Mouse (Mus musculus): Measurements from ENCODE around the gene Lif. TPM values are rescaled to one million over a fixed set of nuclear protein-coding genes. Genes with fewer than 3 reads are reported as not detected.

Gene Lif
- total and polyA plus RNA-seq, 3 experiments: 0.27 to 0.31 TPM; not detected in 1

GRCm38 (mm10) chr11:4298615-4299014 lies 41.3 kb downstream of the Lif start:
- Histone ChIP-seq H3K36me3 (ENCODE audit: control insufficient read depth in 1 of 2, insufficient read depth in 2 of 2, low read length in 2 of 2) (peaks cover 0 to 11% of the 10 kb centered on the region in 2 experiments; a peak in 2 of 4 replicates), H3K4me1 (ENCODE audit: control insufficient read depth in 1 of 2, insufficient read depth in 2 of 2, low read length in 2 of 2) (peaks cover 9 to 30% of the 10 kb centered on the region in 2 experiments), H3K27ac (ENCODE audit: control insufficient read depth, low read depth, low read length) (no peak overlapping the region), H3K9ac (ENCODE audit: control insufficient read depth, low read depth, low read length, poor library complexity, severe bottlenecking) (no peak overlapping the region), H3K79me2 (ENCODE audit: control insufficient read depth, insufficient read depth, low read length, poor library complexity) (no peaks in the 10 kb centered on the region), H3K27me3 (ENCODE audit: control insufficient read depth in 1 of 2, insufficient read depth in 2 of 2, low read length in 2 of 2) (no peaks in the 10 kb centered on the region), H3K9me3 (replicated peaks; ENCODE audit: insufficient read depth, low read length) (no peaks in the 10 kb centered on the region), H3K4me3 (ENCODE audit: control insufficient read depth in 1 of 2, insufficient read depth in 1 of 2, low read depth in 2 of 2, low read length in 2 of 2) (no peak overlapping the region)
- no peak for DNase-seq (ENCODE audit: low read depth, low spot score)
- TF ChIP-seq RAD21 (IDR thresholded peaks at IDR 0.05; ENCODE audit: low read depth, low read length) (no peak), NELFE (IDR thresholded peaks at IDR 0.05; ENCODE audit: low read depth, low read length) (no peak), CHD1 (IDR thresholded peaks at IDR 0.05; ENCODE audit: low read depth, low read length) (no peak), ZKSCAN1 (IDR thresholded peaks at IDR 0.05; ENCODE audit: low read depth, low read length) (no peak)

GRCm38 (mm10) chr11:4299191-4299590 lies 41.8 kb downstream of the Lif start:
- Histone ChIP-seq H3K9me3 (replicated peaks; ENCODE audit: insufficient read depth, low read length) (no peaks in the 10 kb centered on the region), H3K27me3 (ENCODE audit: control insufficient read depth in 1 of 2, insufficient read depth in 2 of 2, low read length in 2 of 2) (no peaks in the 10 kb centered on the region), H3K9ac (ENCODE audit: control insufficient read depth, low read depth, low read length, poor library complexity, severe bottlenecking) (no peak overlapping the region), H3K27ac (ENCODE audit: control insufficient read depth, low read depth, low read length) (no peak overlapping the region), H3K79me2 (ENCODE audit: control insufficient read depth, insufficient read depth, low read length, poor library complexity) (no peaks in the 10 kb centered on the region), H3K4me1 (ENCODE audit: control insufficient read depth in 1 of 2, insufficient read depth in 2 of 2, low read length in 2 of 2) (peaks cover 9 to 24% of the 10 kb centered on the region in 2 experiments), H3K4me3 (ENCODE audit: control insufficient read depth in 1 of 2, insufficient read depth in 1 of 2, low read depth in 2 of 2, low read length in 2 of 2) (no peak overlapping the region), H3K36me3 (ENCODE audit: control insufficient read depth in 1 of 2, insufficient read depth in 2 of 2, low read length in 2 of 2) (peaks cover 0 to 11% of the 10 kb centered on the region in 2 experiments; a peak in 2 of 4 replicates)
- TF ChIP-seq KAT2A (conservative IDR thresholded peaks at IDR 0.05; ENCODE audit: low read depth, low read length) (no peak), MXI1 (IDR thresholded peaks at IDR 0.05; ENCODE audit: low read depth, low read length) (no peak), JUND (IDR thresholded peaks at IDR 0.05; ENCODE audit: low read depth, low read length) (no peak), MAZ (IDR thresholded peaks at IDR 0.05; ENCODE audit: low read depth, low read length) (no peak), USF2 (IDR thresholded peaks at IDR 0.05; ENCODE audit: borderline replicate concordance in 1 of 2, insufficient read depth in 1 of 2, low read depth in 1 of 2, low read length in 2 of 2) (no peak), UBTF (IDR thresholded peaks at IDR 0.05; ENCODE audit: borderline replicate concordance, insufficient read depth, low read depth, low read length) (no peak), TCF12 (IDR thresholded peaks at IDR 0.05; ENCODE audit: low read depth, low read length) (no peak), GATA1 (IDR thresholded peaks at IDR 0.05; ENCODE audit: low read depth, low read length) (no peak), POLR2A (IDR thresholded peaks at IDR 0.05; ENCODE audit: control insufficient read depth in 1 of 2, insufficient read depth in 1 of 2, low read depth in 1 of 2, low read length in 2 of 2, poor library complexity in 1 of 2) (no peak), USF1 (IDR thresholded peaks at IDR 0.05; ENCODE audit: low read depth, low read length) (no peak), ZMIZ1 (IDR thresholded peaks at IDR 0.05; ENCODE audit: low read depth, low read length) (no peak), ELF1 (IDR thresholded peaks at IDR 0.05; ENCODE audit: low read depth, low read length) (no peak), ZNF384 (IDR thresholded peaks at IDR 0.05; ENCODE audit: low read depth, low read length) (no peak), ETS1 (IDR thresholded peaks at IDR 0.05; ENCODE audit: low read depth, low read length) (no peak), TAL1 (IDR thresholded peaks at IDR 0.05; ENCODE audit: low read length) (no peak)
- no peak for DNase-seq (ENCODE audit: low read depth, low spot score)

All from MEL (cell line).